Mouse (Mus musculus) CH12.LX (cell line): ENCODE data around the gene Kcnip4. TPM values are rescaled to one million over a fixed set of nuclear protein-coding genes. Genes with fewer than 3 reads are reported as not detected.

Experiments
- DNase-seq: peaks from one replicate; pipeline ENCODE4 v3.0.0-alpha.2; 2013; ENCODE audit errors: extremely low read depth
- H3K27ac ChIP-seq: 2 replicates; pipeline ENCODE4 v1.5.1; 2012; ENCODE audit warnings: low read depth, mild to moderate bottlenecking, control low read depth, moderate library complexity; ENCODE audit not compliant: insufficient read depth
- H3K27me3 ChIP-seq: replicated peaks from 2 replicates; pipeline ENCODE3; 2012; ENCODE audit warnings: inconsistent platforms
- H3K36me3 ChIP-seq, 2 experiments: replicated peaks in 1 of 2; 2 replicates each; pipeline versions ENCODE3 to v1.6.1; 2012; ENCODE audit warnings: inconsistent platforms in 1 of 2, low read length in 1 of 2, mild to moderate bottlenecking in 1 of 2, mixed read lengths in 1 of 2, moderate library complexity in 1 of 2; ENCODE audit not compliant: control insufficient read depth in 1 of 2, insufficient read depth in 1 of 2
- H3K4me1 ChIP-seq, 2 experiments: 2 replicates each; pipeline ENCODE4 v1.6.1; 2012; ENCODE audit warnings: inconsistent platforms in 1 of 2, moderate library complexity in 1 of 2; ENCODE audit not compliant: insufficient read depth in 2 of 2, control insufficient read depth in 1 of 2
- H3K4me2 ChIP-seq: 2 replicates; pipeline ENCODE4 v1.6.1; 2012; ENCODE audit warnings: low read depth, mild to moderate bottlenecking, control low read depth; ENCODE audit not compliant: poor library complexity, insufficient read depth, severe bottlenecking
- H3K4me3 ChIP-seq, 3 experiments: fragments of 150-350 bp in 1 of 3; sonication (generic) in 1 of 3; replicated peaks in 1 of 3; 2 replicates each; pipeline versions ENCODE3 to v1.5.1; 2011 to 2012; ENCODE audit warnings: low read depth in 2 of 3, low read length in 2 of 3, mild to moderate bottlenecking in 2 of 3, moderate library complexity in 2 of 3, control low read depth in 1 of 3, improper control_type of control experiment in 1 of 3, inconsistent platforms in 1 of 3, mixed read lengths in 1 of 3; ENCODE audit not compliant: poor library complexity in 1 of 3
- H3K79me2 ChIP-seq: replicated peaks from 2 replicates; pipeline ENCODE4 v1.6.1; 2012; ENCODE audit warnings: mild to moderate bottlenecking, moderate library complexity; ENCODE audit not compliant: control insufficient read depth, poor library complexity, insufficient read depth, severe bottlenecking; ENCODE audit errors: extremely low read depth
- H3K9ac ChIP-seq: 2 replicates; pipeline ENCODE4 v1.6.1; 2012; ENCODE audit warnings: low read depth, mild to moderate bottlenecking, control low read depth, moderate library complexity; ENCODE audit not compliant: insufficient read depth
- H3K9me3 ChIP-seq: replicated peaks from 2 replicates; pipeline ENCODE3; 2012; ENCODE audit warnings: low read length, inconsistent platforms, mixed read lengths
- CTCF ChIP-seq, 2 experiments: IDR thresholded peaks in 1 of 2; conservative IDR thresholded peaks in 1 of 2; 2 replicates each; pipeline ENCODE4 v1.5.1; 2011 to 2012; ENCODE audit warnings: low read depth in 2 of 2, low read length in 2 of 2, improper control_type of control experiment in 1 of 2, inconsistent platforms in 1 of 2, mild to moderate bottlenecking in 1 of 2, moderate library complexity in 1 of 2
- E2F4 ChIP-seq: IDR thresholded peaks from 2 replicates; pipeline ENCODE4 v1.6.1; 2011; ENCODE audit warnings: low read depth, low read length, improper control_type of control experiment; ENCODE audit not compliant: insufficient replicate concordance
- ELF1 ChIP-seq: IDR thresholded peaks from 2 replicates; pipeline ENCODE4 v1.6.1; 2014; ENCODE audit warnings: low read depth, mild to moderate bottlenecking, inconsistent platforms, low read length, improper control_type of control experiment
- EP300 ChIP-seq: IDR thresholded peaks from 2 replicates; pipeline ENCODE4 v1.6.1; 2011; ENCODE audit warnings: low read length, improper control_type of control experiment
- IRF4 ChIP-seq: IDR thresholded peaks from 2 replicates; pipeline ENCODE4 v1.6.1; 2014; ENCODE audit warnings: low read depth, mild to moderate bottlenecking, inconsistent platforms, low read length, improper control_type of control experiment
- KAT2A ChIP-seq: IDR thresholded peaks from 2 replicates; pipeline ENCODE4 v1.6.1; 2012; ENCODE audit warnings: low read length, improper control_type of control experiment, inconsistent platforms; ENCODE audit not compliant: insufficient replicate concordance
- MAFK ChIP-seq: IDR thresholded peaks from 2 replicates; pipeline ENCODE4 v1.6.1; 2011; ENCODE audit warnings: low read length, improper control_type of control experiment; ENCODE audit not compliant: insufficient replicate concordance
- MEF2A ChIP-seq: IDR thresholded peaks from 2 replicates; pipeline ENCODE4 v1.6.1; 2014; ENCODE audit warnings: low read depth, mild to moderate bottlenecking, inconsistent platforms, low read length, improper control_type of control experiment, borderline replicate concordance
- POLR2A ChIP-seq: IDR thresholded peaks from 2 replicates; pipeline ENCODE4 v1.6.1; 2011; ENCODE audit warnings: low read depth, mild to moderate bottlenecking, improper control_type of control experiment, low read length
- RAD21 ChIP-seq: IDR thresholded peaks from 2 replicates; pipeline ENCODE4 v1.6.1; 2011; ENCODE audit warnings: low read depth, mild to moderate bottlenecking, low read length, improper control_type of control experiment, moderate library complexity
- SIN3A ChIP-seq: IDR thresholded peaks from 2 replicates; pipeline ENCODE4 v1.6.1; 2012; ENCODE audit warnings: low read length, improper control_type of control experiment, inconsistent platforms
- SMC3 ChIP-seq: IDR thresholded peaks from 2 replicates; pipeline ENCODE4 v1.6.1; 2011; ENCODE audit warnings: low read depth, low read length, improper control_type of control experiment
- TBP ChIP-seq: conservative IDR thresholded peaks from 2 replicates; pipeline ENCODE4 v1.6.1; 2011; ENCODE audit warnings: low read depth, low read length, improper control_type of control experiment
- TCF12 ChIP-seq: IDR thresholded peaks from 2 replicates; pipeline ENCODE4 v1.6.1; 2014; ENCODE audit warnings: low read depth, mild to moderate bottlenecking, inconsistent platforms, low read length, improper control_type of control experiment
- ZKSCAN1 ChIP-seq: IDR thresholded peaks from 2 replicates; pipeline ENCODE4 v1.6.1; 2012; ENCODE audit warnings: low read depth, inconsistent platforms, low read length, improper control_type of control experiment, borderline replicate concordance
- ZNF384 ChIP-seq: IDR thresholded peaks from 2 replicates; pipeline ENCODE4 v1.6.1; 2012; ENCODE audit warnings: low read depth, low read length, improper control_type of control experiment, inconsistent platforms
- dilution Hi-C: fragments of 300-500 bp; cut with MboI; formaldehyde crosslinking; loops from 2 replicates; pipeline ENCODE4 v1.14.3; 2020; ENCODE audit warnings: low sequenced_read_pairs; ENCODE audit not compliant: extremely low pct_unique_long_range_greater_than_20kb, extremely low pct_ligation_motif_present
- in situ Hi-C: fragments of 300-500 bp; cut with MboI; formaldehyde crosslinking; loops from 3 replicates; pipeline ENCODE4 v1.14.3; 2019; ENCODE audit warnings: low sequenced_read_pairs, low pct_ligation_motif_present, low pct_unique_long_range_greater_than_20kb, mixed read lengths
- polyA plus RNA-seq: library from polyadenylated mRNA; unstranded; fragments of >175 nt; gene quantifications from 2 replicates; pipeline ENCODE4 v1.2.1, GENCODE M21; 2012; ENCODE audit warnings: low read depth; ENCODE audit not compliant: insufficient read length
- total RNA-seq, 2 experiments: library from RNA; depleted of rRNA; stranded (reverse); fragments of 300-350 nt in 1 of 2; fragments of >200 nt in 1 of 2; gene quantifications; 2 replicates each; pipeline ENCODE4 v1.2.3; 2012 to 2014

Gene Kcnip4
- total and polyA plus RNA-seq, 3 experiments: 0.80 TPM; not detected in 2

- H3K4me2 ChIP-seq: no peak overlapping the region
- no peaks in the 10 kb centered on the region for H3K27me3 ChIP-seq
- in situ Hi-C loops: loop anchor here (25.0 kb wide), 1 partner anchor 288 kb away; no protein-coding TSS in a partner anchor
- no peaks in the 10 kb centered on the region for H3K36me3 ChIP-seq
- no peaks in the 10 kb centered on the region for H3K4me1 ChIP-seq
- H3K27ac ChIP-seq: no peak overlapping the region
- no peaks in the 10 kb centered on the region for H3K9me3 ChIP-seq
- H3K4me3 ChIP-seq: no peak overlapping the region
- TF ChIP-seq MEF2A: no peak
- TF ChIP-seq EP300: no peak
- no peak for TF ChIP-seq RAD21
- no peak for TF ChIP-seq ELF1
- TF ChIP-seq KAT2A: no peak
- no peak for TF ChIP-seq TCF12
- TF ChIP-seq POLR2A: no peak
- TF ChIP-seq CTCF (conservative IDR thresholded peaks at IDR 0.05 in 1 of 2, IDR thresholded peaks at IDR 0.05 in 1 of 2; ENCODE audit: low read depth in 2 of 2, low read length in 2 of 2): no peak
- TF ChIP-seq ZKSCAN1: no peak
- no peak for TF ChIP-seq TBP
- no peak for TF ChIP-seq MAFK
- dilution Hi-C loops: no loop called here
- no peak overlapping the region for H3K9ac ChIP-seq
- no peak for DNase-seq
- H3K79me2 ChIP-seq: no peaks in the 10 kb centered on the region
These were observed 1075.8 kb downstream of the Kcnip4 start for GRCm38 (mm10) chr5:48448888-48449287.

DNA sequence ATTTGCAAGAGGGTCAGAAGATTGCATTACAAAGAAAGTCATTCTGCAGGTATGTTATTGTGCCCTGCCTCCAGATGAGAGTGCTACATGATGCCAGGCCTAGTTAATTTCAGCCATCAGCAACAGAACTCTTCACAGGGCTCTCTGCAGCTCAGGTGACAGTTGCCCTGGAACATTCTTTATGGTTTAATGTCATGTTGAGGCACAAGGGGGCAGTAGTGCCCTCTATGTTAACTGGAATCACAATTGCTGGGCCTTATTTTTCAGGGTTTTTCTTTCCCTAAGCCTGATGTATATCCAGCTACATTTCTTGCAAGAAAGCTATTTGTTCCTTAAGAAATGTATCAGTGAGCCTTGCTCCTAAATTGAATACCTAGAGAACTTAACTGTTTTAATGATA is 1094.2 kb downstream of the Kcnip4 start:
- in situ Hi-C loops: loop anchor here (25.0 kb wide), 1 partner anchor 307 kb away; no protein-coding TSS in a partner anchor

DNA sequence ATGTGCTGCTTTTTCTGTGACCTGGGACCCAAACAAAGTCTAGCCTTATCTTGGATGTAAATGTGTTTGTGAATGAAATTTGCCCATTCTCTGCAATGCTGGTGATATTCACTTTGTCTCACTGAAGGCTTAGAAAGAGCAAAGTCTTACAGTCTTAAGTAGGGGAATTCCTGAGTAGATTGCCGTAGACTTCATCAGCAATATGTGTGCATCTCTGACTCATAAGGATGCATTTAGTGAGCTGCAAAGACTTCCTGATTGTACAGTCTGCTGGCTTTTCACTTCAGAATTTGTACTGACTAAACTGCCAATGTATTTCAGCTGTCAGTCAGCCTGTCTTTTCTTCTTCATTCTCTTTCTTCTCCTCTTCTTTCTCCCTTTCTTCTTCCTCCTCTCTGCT is 1102.8 kb downstream of the Kcnip4 start:
- Histone ChIP-seq H3K27ac (no peak overlapping the region; the same call in 1 of the 2 replicates), H3K4me3 (no peak overlapping the region), H3K27me3 (no peaks in the 10 kb centered on the region), H3K4me2 (peak overlapping the region; percentile 40; the same call in 1 of the 2 replicates), H3K9me3 (no peaks in the 10 kb centered on the region), H3K79me2 (no peaks in the 10 kb centered on the region), H3K36me3 (peaks cover 0 to 2% of the 10 kb centered on the region in 2 experiments), H3K4me1 (peaks cover 0 to 12% of the 10 kb centered on the region in 2 experiments; a peak in 2 of 4 replicates), H3K9ac (no peak overlapping the region; the same call in 1 of the 2 replicates)
- DNase-seq: peak; percentile 41
- dilution Hi-C loops: no loop called here
- in situ Hi-C loops: no loop called here
- TF ChIP-seq ZNF384 (no peak), IRF4 (0 out of 2 replicates have a peak, but pooled peaks have one; percentile 27), EP300 (0 out of 2 replicates have a peak, but pooled peaks have one; percentile 11), TCF12 (no peak), E2F4 (no peak), ELF1 (peak; percentile 40; the same call in 1 of the 2 replicates)

More for the DNA sequence above, 1094.2 kb downstream of the Kcnip4 start:
- DNase-seq: peak; percentile 41
- H3K27ac ChIP-seq: no peak overlapping the region
- no peaks in the 10 kb centered on the region for H3K9me3 ChIP-seq
- TF ChIP-seq SMC3: peak; percentile 53
- TF ChIP-seq CTCF (conservative IDR thresholded peaks at IDR 0.05 in 1 of 2, IDR thresholded peaks at IDR 0.05 in 1 of 2; ENCODE audit: low read depth in 2 of 2, low read length in 2 of 2): peak; percentile 23 to 66; a peak in 2 of 4 replicates
- peak; percentile 65 for TF ChIP-seq RAD21
- no peak for TF ChIP-seq SIN3A
- H3K4me1 ChIP-seq: no peaks in the 10 kb centered on the region
- H3K4me3 ChIP-seq: no peak overlapping the region
- H3K4me2 ChIP-seq: no peak overlapping the region
- H3K27me3 ChIP-seq: no peaks in the 10 kb centered on the region
- H3K79me2 ChIP-seq: no peaks in the 10 kb centered on the region
- H3K9ac ChIP-seq: no peak overlapping the region
- dilution Hi-C loops: no loop called here
- H3K36me3 ChIP-seq: no peaks in the 10 kb centered on the region
